ENCODE assay signal across 8 mouse cellular contexts in the genomic region with DNA sequence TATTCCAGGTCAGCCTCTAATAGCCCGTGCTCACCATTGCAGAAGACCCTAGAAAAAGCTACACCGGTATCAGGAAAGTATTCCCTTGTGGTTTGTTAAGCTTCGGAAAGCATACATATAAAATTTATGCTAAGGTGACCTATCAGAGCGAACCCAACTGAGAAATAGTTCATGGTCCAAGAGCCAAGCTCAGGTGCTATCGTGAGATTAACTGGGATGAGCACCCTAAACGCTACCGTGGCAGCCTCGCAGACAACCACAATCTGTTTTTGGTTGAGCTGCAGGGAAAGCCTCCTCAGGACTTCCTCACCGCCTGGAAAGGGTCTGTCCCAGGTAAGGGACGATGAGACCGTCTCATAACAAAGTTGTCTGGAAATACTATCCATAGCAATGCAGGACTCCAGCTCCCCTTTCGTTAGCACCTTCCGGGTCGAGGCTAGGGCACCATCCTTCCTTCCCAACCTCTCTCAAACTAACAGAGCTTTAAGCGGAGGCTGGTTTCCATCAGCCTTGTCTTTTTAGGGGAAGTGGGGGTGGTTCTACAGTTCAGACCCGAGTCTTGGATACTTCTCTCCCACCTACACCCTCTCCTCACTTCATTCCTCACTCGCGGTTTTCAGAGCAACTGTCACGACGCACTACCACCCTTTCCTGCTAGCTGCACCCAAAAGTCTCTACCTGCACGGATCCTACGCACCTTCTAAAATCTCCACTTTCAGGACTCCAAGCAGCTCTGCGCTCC. TPM values are rescaled to one million over a fixed set of nuclear protein-coding genes. Genes with fewer than 3 reads are reported as not detected.
DNase-seq lines count a peak whose midpoint lies in the region; ATAC-seq and TF ChIP-seq lines count a peak whose summit lies in the region.

No protein-coding gene starts in this region.

- H3K9ac ChIP-seq in hindbrain, embryonic 13.5 days = peak overlapping the region; percentile 94

- H3K36me3 ChIP-seq in testis, adult 2 months (ENCODE audit: control insufficient read depth, insufficient read depth, low read length) = no peaks in the 10 kb centered on the region
- no peaks in the 10 kb centered on the region for H3K36me3 ChIP-seq in hindbrain, embryonic 13.5 days

- peak; percentile 1; the same call in 1 of the 2 replicates for ATAC-seq in hindbrain, embryonic 13.5 days (ENCODE audit: low FRiP score)
- ATAC-seq in megakaryocyte progenitor cell, adult 5-6 weeks (replicated peaks; ENCODE audit: poor library complexity) = peak; percentile 6; the same call in 1 of the 2 replicates

- TF ChIP-seq POLR2A in cerebellum, adult 2 months (IDR thresholded peaks at IDR 0.05; ENCODE audit: borderline replicate concordance, insufficient read depth, low read length) = no peak
- TF ChIP-seq POLR2A in testis, adult 2 months (IDR thresholded peaks at IDR 0.05; ENCODE audit: control insufficient read depth, low read depth, low read length) = no peak

- peaks cover 2% of the 10 kb centered on the region; the same call in 1 of the 2 replicates for H3K4me1 ChIP-seq in cerebellum, adult 2 months (ENCODE audit: control insufficient read depth, insufficient read depth, low read length)
- peaks cover 15% of the 10 kb centered on the region for H3K4me1 ChIP-seq in testis, adult 2 months (ENCODE audit: control insufficient read depth, insufficient read depth, low read length)
- peaks cover 60% of the 10 kb centered on the region for H3K4me1 ChIP-seq in hindbrain, embryonic 13.5 days (replicated peaks)

- peak overlapping the region; percentile 74 for H3K4me3 ChIP-seq in cerebellum, adult 2 months (replicated peaks; ENCODE audit: insufficient read depth, low read depth, low read length)
- H3K4me3 ChIP-seq in testis, adult 2 months (ENCODE audit: control insufficient read depth, low read depth, low read length) = peak overlapping the region; percentile 63
- peak overlapping the region; percentile 82 for H3K4me3 ChIP-seq in hindbrain, embryonic 13.5 days

- WGBS in cerebellum, adult 2 months = 7% methylated on average over 23 of the region's 23 CpGs
- 9% methylated on average over 23 of the region's 23 CpGs for WGBS in hindbrain, embryonic 13.5 days

- H3K9me3 ChIP-seq in hindbrain, embryonic 13.5 days = no peaks in the 10 kb centered on the region

- no peak for TF ChIP-seq CTCF in cerebellum, adult 2 months (IDR thresholded peaks at IDR 0.05; ENCODE audit: borderline replicate concordance, insufficient read depth, low read depth, low read length)
- TF ChIP-seq CTCF in testis, adult 2 months (IDR thresholded peaks at IDR 0.05; ENCODE audit: control insufficient read depth, insufficient read depth, insufficient replicate concordance, low read depth, low read length) = no peak

- peak overlapping the region; percentile 73 for H3K4me2 ChIP-seq in hindbrain, embryonic 13.5 days

- peak in 1 of 2 experiments; percentile 30 for DNase-seq in cerebellum, adult 2 months
- DNase-seq in cerebellum, adult 11-12 months = no peak
- no peak for DNase-seq in testis, postnatal 10 days (ENCODE audit: low spot score)
- no peak for DNase-seq in urinary bladder, postnatal 4 days (ENCODE audit: low spot score in 2 of 2)
- no peak for DNase-seq in gastrocnemius, adult 18-20 months (ENCODE audit: low spot score)

- no peak overlapping the region for H3K27ac ChIP-seq in cerebellum, adult 2 months (ENCODE audit: insufficient read depth, low read length)
- no peak overlapping the region for H3K27ac ChIP-seq in testis, adult 2 months (ENCODE audit: control insufficient read depth, insufficient read depth, low read depth, low read length)
- peak overlapping the region; percentile 94 for H3K27ac ChIP-seq in hindbrain, embryonic 13.5 days

- H3K27me3 ChIP-seq in cerebellum, adult 2 months (ENCODE audit: control insufficient read depth, insufficient read depth, low read length) = no peaks in the 10 kb centered on the region
- H3K27me3 ChIP-seq in testis, adult 2 months (ENCODE audit: control insufficient read depth, insufficient read depth, low read length) = 0 out of 2 replicates have a peak, but pooled peaks cover 2% of the 10 kb centered on the region
- H3K27me3 ChIP-seq in hindbrain, embryonic 13.5 days = 0 out of 2 replicates have a peak, but pooled peaks cover 8% of the 10 kb centered on the region

RNA-seq across cellular contexts. Expression of gene Nin, which starts 3.0 kb away (rescaled TPM):
- polyA plus RNA-seq in cerebellum, adult 2 months (2012; rRNA removed) = 7.2 and 7.4 TPM in 2 replicates
- 0.36 and 0.79 TPM in 2 replicates for polyA plus RNA-seq in testis, adult 2 months (2012; rRNA removed)
- 13.3 and 13.4 TPM in 2 replicates for polyA plus RNA-seq in hindbrain, embryonic 13.5 days (2015; fragmentation: Nextera tagmentation; extraction: Ambion mirVana)
- total RNA-seq in megakaryocyte progenitor cell, adult 5-6 weeks (2015) = 117 and 120 TPM in 2 replicates
- 190 and 207 TPM in 2 replicates for total RNA-seq in megakaryocyte progenitor cell, adult 5-6 weeks (2017)
- 10 to 100 TPM; 22.2 to 33.3 TPM for total RNA-seq in gastrocnemius, adult 18-20 months (2021)

RNA-seq across cellular contexts. Expression of gene Abhd12b, which starts 43.4 kb away (rescaled TPM):
- polyA plus RNA-seq in cerebellum, adult 2 months (2012; rRNA removed) = not detected in 2 replicates
- not detected in 2 replicates for polyA plus RNA-seq in testis, adult 2 months (2012; rRNA removed)
- 0.12 TPM in 1 of 2 replicates, not detected in the other for polyA plus RNA-seq in hindbrain, embryonic 13.5 days (2015; fragmentation: Nextera tagmentation; extraction: Ambion mirVana)
- total RNA-seq in megakaryocyte progenitor cell, adult 5-6 weeks (2015) = not detected in 2 replicates
- not detected in 2 replicates for total RNA-seq in megakaryocyte progenitor cell, adult 5-6 weeks (2017)
- not detected for total RNA-seq in gastrocnemius, adult 18-20 months (2021)
